In the genomic region with DNA sequence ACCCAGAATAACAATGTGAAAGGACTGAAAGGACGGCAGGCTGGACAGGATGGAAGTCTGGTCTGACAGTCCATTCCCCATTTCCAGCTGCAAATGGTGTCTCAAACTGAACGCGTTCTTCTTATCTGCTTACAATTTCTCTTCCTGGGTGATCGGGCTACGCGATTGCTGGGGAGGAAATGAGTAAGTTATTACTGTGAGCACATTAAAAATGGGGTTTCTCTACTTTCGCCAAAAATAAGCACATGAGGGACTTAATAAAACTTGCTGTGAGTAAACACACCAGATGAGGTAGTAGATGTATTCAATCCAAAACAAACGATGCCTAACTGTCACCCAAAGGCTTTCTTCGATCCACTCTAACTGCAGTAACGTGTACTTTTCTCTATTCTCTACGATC, we compare ENCODE assay signal across 7 mouse cellular contexts. TPM values are rescaled to one million over a fixed set of nuclear protein-coding genes. Genes with fewer than 3 reads are reported as not detected.
DNase-seq lines count a peak whose midpoint lies in the region; ATAC-seq and TF ChIP-seq lines count a peak whose summit lies in the region.

No protein-coding gene starts in this region.

- peak overlapping the region; percentile 48 for H3K9ac ChIP-seq in ES-Bruce4 (ENCODE audit: low read depth, poor library complexity, severe bottlenecking)
- peak overlapping the region; percentile 98 for H3K9ac ChIP-seq in forebrain, postnatal 0 days
- peak overlapping the region; percentile 68 for H3K9ac ChIP-seq in kidney, embryonic 14.5 days (ENCODE audit: low read depth, low read length)
- peak overlapping the region; percentile 62 for H3K9ac ChIP-seq in stomach, embryonic 15.5 days

- no peak overlapping the region; the same call in 1 of the 2 replicates for H3K27ac ChIP-seq in ES-Bruce4 (ENCODE audit: insufficient read depth, low read length)
- H3K27ac ChIP-seq in forebrain, postnatal 0 days (ENCODE audit: low read depth, low read length): peak overlapping the region; percentile 96
- H3K27ac ChIP-seq in kidney, embryonic 14.5 days (ENCODE audit: low read depth, low read length): peak overlapping the region; percentile 71; the same call in 1 of the 2 replicates
- H3K27ac ChIP-seq in stomach, embryonic 15.5 days: peak overlapping the region; percentile 95

- no peak for TF ChIP-seq CTCF in ES-Bruce4 (IDR thresholded peaks at IDR 0.05; ENCODE audit: low read depth, low read length)
- no peak for TF ChIP-seq CTCF in forebrain, postnatal 0 days (IDR thresholded peaks at IDR 0.05; ENCODE audit: low read depth)

- ATAC-seq in activated CD4-positive, CD25-positive, alpha-beta regulatory T cell, adult 4 months: peak; percentile 19
- ATAC-seq in forebrain, postnatal 0 days: no peak
- no peak for ATAC-seq in kidney, embryonic 14.5 days (ENCODE audit: low FRiP score, low TSS enrichment)
- ATAC-seq in stomach, embryonic 15.5 days (ENCODE audit: insufficient read depth, low FRiP score, low read depth): no peak
- no peak for ATAC-seq in monocyte, adult 5-6 weeks (replicated peaks; ENCODE audit: insufficient number of reproducible peaks, low FRiP score, low TSS enrichment, poor library complexity, severe bottlenecking)

- no peaks in the 10 kb centered on the region for H3K27me3 ChIP-seq in ES-Bruce4 (ENCODE audit: control insufficient read depth, insufficient read depth, low read length, poor library complexity, severe bottlenecking)
- H3K27me3 ChIP-seq in forebrain, postnatal 0 days (ENCODE audit: insufficient read depth, low read length): no peaks in the 10 kb centered on the region
- H3K27me3 ChIP-seq in kidney, embryonic 14.5 days (ENCODE audit: control insufficient read depth, insufficient read depth, low read length): no peaks in the 10 kb centered on the region
- no peaks in the 10 kb centered on the region for H3K27me3 ChIP-seq in stomach, embryonic 15.5 days (replicated peaks)

- H3K4me1 ChIP-seq in ES-Bruce4 (ENCODE audit: control insufficient read depth, insufficient read depth, low read length): peaks cover 2% of the 10 kb centered on the region
- H3K4me1 ChIP-seq in forebrain, postnatal 0 days (ENCODE audit: insufficient read depth): peaks cover 14% of the 10 kb centered on the region; the same call in 1 of the 2 replicates
- H3K4me1 ChIP-seq in kidney, embryonic 14.5 days (ENCODE audit: control insufficient read depth, insufficient read depth, low read length): peaks cover 2% of the 10 kb centered on the region; the same call in 1 of the 2 replicates
- no peaks in the 10 kb centered on the region for H3K4me1 ChIP-seq in stomach, embryonic 15.5 days

- peaks cover 12% of the 10 kb centered on the region for H3K36me3 ChIP-seq in ES-Bruce4 (ENCODE audit: control insufficient read depth, insufficient read depth, low read length, poor library complexity, severe bottlenecking)
- H3K36me3 ChIP-seq in forebrain, postnatal 0 days (ENCODE audit: insufficient read depth): no peaks in the 10 kb centered on the region
- H3K36me3 ChIP-seq in kidney, embryonic 14.5 days (ENCODE audit: control insufficient read depth, insufficient read depth, low read length): no peaks in the 10 kb centered on the region
- no peaks in the 10 kb centered on the region for H3K36me3 ChIP-seq in stomach, embryonic 15.5 days

- TF ChIP-seq POLR2A in ES-Bruce4 (IDR thresholded peaks at IDR 0.05; ENCODE audit: insufficient read depth, low read length): no peak

- DNase-seq in forebrain, postnatal 0 days: no peak
- peak; percentile 7 for DNase-seq in lung, postnatal 14 days

- peak overlapping the region; percentile 93 for H3K4me3 ChIP-seq in ES-Bruce4 (ENCODE audit: low read depth, low read length)
- H3K4me3 ChIP-seq in forebrain, postnatal 0 days (ENCODE audit: low read depth, low read length): peak overlapping the region; percentile 99
- H3K4me3 ChIP-seq in kidney, embryonic 14.5 days (ENCODE audit: low read length): peak overlapping the region; percentile 85
- H3K4me3 ChIP-seq in stomach, embryonic 15.5 days (replicated peaks): peak overlapping the region; percentile 92

- H3K9me3 ChIP-seq in ES-Bruce4 (replicated peaks; ENCODE audit: control insufficient read depth, insufficient read depth, low read length, poor library complexity, severe bottlenecking): no peaks in the 10 kb centered on the region
- H3K9me3 ChIP-seq in forebrain, postnatal 0 days (ENCODE audit: low read length): no peaks in the 10 kb centered on the region
- H3K9me3 ChIP-seq in kidney, embryonic 14.5 days (ENCODE audit: control insufficient read depth, low read length): no peaks in the 10 kb centered on the region
- H3K9me3 ChIP-seq in stomach, embryonic 15.5 days: no peaks in the 10 kb centered on the region

- 1% methylated on average over 11 of the region's 11 CpGs for WGBS in forebrain, postnatal 0 days
- WGBS in kidney, embryonic 14.5 days: 4% methylated on average over 11 of the region's 11 CpGs
- WGBS in stomach, embryonic 15.5 days: under 1% methylated on average over 11 of the region's 11 CpGs

- H3K4me2 ChIP-seq in forebrain, postnatal 0 days (ENCODE audit: low read depth): peak overlapping the region; percentile 76
- peak overlapping the region; percentile 59 for H3K4me2 ChIP-seq in kidney, embryonic 14.5 days (replicated peaks; ENCODE audit: low read depth, low read length)
- peak overlapping the region; percentile 85 for H3K4me2 ChIP-seq in stomach, embryonic 15.5 days

- no peak for TF ChIP-seq EP300 in ES-Bruce4 (IDR thresholded peaks at IDR 0.05; ENCODE audit: insufficient read depth, low read depth, low read length)

RNA-seq across cellular contexts. Expression of gene Arl4a, which starts 1.2 kb away (rescaled TPM):
- 23.7 and 26.5 TPM in 2 replicates for polyA plus RNA-seq in ES-Bruce4 (2011; ENCODE audit: insufficient read depth, insufficient read length, low read depth, missing spikeins)
- 10 to 100 TPM; 77.0 to 82.7 TPM for polyA plus RNA-seq in activated CD4-positive, CD25-positive, alpha-beta regulatory T cell, adult 4 months (2017; shearing (Covaris generic))
- total RNA-seq in forebrain, postnatal 0 days (2014; rRNA removed): 108 and 111 TPM in 2 replicates
- polyA plus RNA-seq in forebrain, postnatal 0 days (2015; fragmentation: Nextera tagmentation; extraction: Ambion mirVana): 125 and 128 TPM in 2 replicates
- 48.1 and 50.2 TPM in 2 replicates for polyA plus RNA-seq in kidney, embryonic 14.5 days (2014; fragmentation: Nextera tagmentation; extraction: Ambion mirVana)
- polyA plus RNA-seq in stomach, embryonic 15.5 days (2015; fragmentation: Nextera tagmentation; extraction: Ambion mirVana): 47.9 and 49.0 TPM in 2 replicates
- total RNA-seq in monocyte, adult 5-6 weeks (2017): 19.2 to 34.1 TPM (median 30.3 TPM) in 3 replicates

Comparison
In these comparisons a context has a peak if more than half of its experiments do, and no peak if none do; other contexts are left out.
1. H3K9ac ChIP-seq: peak in every context shown above with its lines; median percentile 98 in forebrain, postnatal 0 days; 68 in kidney, embryonic 14.5 days; 62 in stomach, embryonic 15.5 days; 48 in ES-Bruce4.